In genomic region chr15:51681191-51681590, GRCm38 (mm10) we compare ENCODE assay signal across 34 mouse cellular contexts.
"Had no signal": no experiment of that assay in that cellular context is flagged by ENCODE, and none has a peak within 500 bp of the region (broad histone marks: within the 10 kb centered on the region; RNA-seq: fewer than 3 reads in every experiment).

No protein-coding gene starts in this region.

- H3K4me3 ChIP-seq: heart, embryonic 12.5 days; heart, embryonic 13.5 days; heart, embryonic 15.5 days; hindbrain, embryonic 10.5 days; hindbrain, embryonic 12.5 days; hindbrain, embryonic 13.5 days; hindbrain, embryonic 15.5 days; intestine, embryonic 15.5 days; kidney, embryonic 15.5 days; layer of hippocampus, adult 2 months; left cerebral cortex, adult 2 months had no signal

- H3K27ac ChIP-seq: heart, embryonic 13.5 days; heart, embryonic 15.5 days; hindbrain, embryonic 10.5 days; hindbrain, embryonic 12.5 days; hindbrain, embryonic 13.5 days; hindbrain, embryonic 14.5 days; hindbrain, embryonic 15.5 days; hindbrain, postnatal 0 days; intestine, embryonic 15.5 days; kidney, embryonic 15.5 days; kidney, postnatal 0 days; layer of hippocampus, adult 2 months; left cerebral cortex, adult 2 months had no signal

- H3K9me3 ChIP-seq: heart, embryonic 12.5 days; heart, embryonic 13.5 days; heart, embryonic 15.5 days; hindbrain, embryonic 10.5 days; hindbrain, embryonic 12.5 days; hindbrain, embryonic 13.5 days; hindbrain, embryonic 15.5 days; intestine, embryonic 15.5 days; kidney, embryonic 15.5 days had no signal

- DNase-seq: heart, postnatal 10 days; heart, postnatal 14 days; heart, postnatal 36 days; heart, postnatal 4 days; kidney, adult 11 months; kidney, adult 18-20 months; kidney, adult 2 months; kidney, adult 8-10 months; kidney, adult 9 months; kidney, postnatal 10 days; kidney, postnatal 14 days; kidney, postnatal 25 days; kidney, postnatal 36 days; kidney, postnatal 4 days; layer of hippocampus, adult 9-11 months; layer of hippocampus, postnatal 36 days had no signal

- H3K9ac ChIP-seq: heart, embryonic 12.5 days; heart, embryonic 13.5 days; heart, embryonic 15.5 days; hindbrain, embryonic 12.5 days; hindbrain, embryonic 13.5 days; hindbrain, embryonic 14.5 days; hindbrain, embryonic 15.5 days; intestine, embryonic 15.5 days; kidney, embryonic 15.5 days had no signal

- ATAC-seq: hindbrain, embryonic 16.5 days; hindbrain, postnatal 0 days; inflammation-experienced regulatory T-cells, adult 6 months; intestine, embryonic 15.5 days; intestine, embryonic 16.5 days; intestine, postnatal 0 days had no signal

- H3K4me1 ChIP-seq: hindbrain, embryonic 10.5 days; hindbrain, embryonic 12.5 days; hindbrain, embryonic 15.5 days; intestine, embryonic 15.5 days; kidney, embryonic 15.5 days had no signal

- H3K36me3 ChIP-seq: heart, embryonic 12.5 days; heart, embryonic 13.5 days; heart, embryonic 15.5 days; hindbrain, embryonic 10.5 days; hindbrain, embryonic 12.5 days; hindbrain, embryonic 13.5 days; hindbrain, embryonic 15.5 days; intestine, embryonic 15.5 days; kidney, embryonic 15.5 days had no signal

- H3K27me3 ChIP-seq: heart, embryonic 15.5 days; hindbrain, embryonic 12.5 days; hindbrain, embryonic 13.5 days; hindbrain, embryonic 15.5 days; intestine, embryonic 15.5 days; kidney, embryonic 15.5 days had no signal

- H3K4me2 ChIP-seq: heart, embryonic 12.5 days; heart, embryonic 13.5 days; heart, embryonic 15.5 days; hindbrain, embryonic 12.5 days; hindbrain, embryonic 13.5 days; hindbrain, embryonic 14.5 days; hindbrain, embryonic 15.5 days; intestine, embryonic 15.5 days; kidney, embryonic 15.5 days had no signal
